Mouse (Mus musculus) c-Kit-positive CD71-positive TER-119-negative erythroid progenitor cells, embryonic 14.5 days (primary cell): ENCODE measurements around the gene Rslcan18.
"Not testable (repeated sequence)": the region's sequence is repeated elsewhere in the genome, so short reads cannot be mapped to it uniquely, and the experiment has no call there.

ENCODE experiments used
- DNase-seq: peaks from one replicate; pipeline ENCODE4 v3.0.0-alpha.2; 2013; ENCODE audit warnings: low read depth

Rslcan18 gene

DNA sequence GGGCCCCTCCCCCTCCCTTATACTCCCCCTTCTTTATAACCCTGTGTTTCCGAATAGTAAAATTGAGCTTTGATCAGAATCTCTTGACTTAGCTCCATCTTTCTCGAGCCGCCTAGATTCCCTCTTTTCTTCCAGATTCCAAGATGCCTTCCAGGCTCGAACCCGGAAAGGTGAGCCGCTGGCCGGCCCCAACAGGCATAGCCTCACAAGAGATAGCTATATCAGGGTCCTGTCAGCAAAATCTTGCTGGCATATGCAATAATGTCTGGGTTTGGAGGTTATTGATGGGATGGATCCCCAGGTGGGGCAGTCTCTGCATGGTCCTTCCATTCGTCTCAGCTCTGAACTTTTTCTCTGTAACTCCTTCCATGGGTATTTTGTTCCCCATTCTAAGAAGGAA is at the start of gene Rslcan18:
Gene Rslcan18, minus strand, starts transcription at position 101 of the 400 bp plus-strand sequence.
- DNase-seq = not testable (repeated sequence)

DNA sequence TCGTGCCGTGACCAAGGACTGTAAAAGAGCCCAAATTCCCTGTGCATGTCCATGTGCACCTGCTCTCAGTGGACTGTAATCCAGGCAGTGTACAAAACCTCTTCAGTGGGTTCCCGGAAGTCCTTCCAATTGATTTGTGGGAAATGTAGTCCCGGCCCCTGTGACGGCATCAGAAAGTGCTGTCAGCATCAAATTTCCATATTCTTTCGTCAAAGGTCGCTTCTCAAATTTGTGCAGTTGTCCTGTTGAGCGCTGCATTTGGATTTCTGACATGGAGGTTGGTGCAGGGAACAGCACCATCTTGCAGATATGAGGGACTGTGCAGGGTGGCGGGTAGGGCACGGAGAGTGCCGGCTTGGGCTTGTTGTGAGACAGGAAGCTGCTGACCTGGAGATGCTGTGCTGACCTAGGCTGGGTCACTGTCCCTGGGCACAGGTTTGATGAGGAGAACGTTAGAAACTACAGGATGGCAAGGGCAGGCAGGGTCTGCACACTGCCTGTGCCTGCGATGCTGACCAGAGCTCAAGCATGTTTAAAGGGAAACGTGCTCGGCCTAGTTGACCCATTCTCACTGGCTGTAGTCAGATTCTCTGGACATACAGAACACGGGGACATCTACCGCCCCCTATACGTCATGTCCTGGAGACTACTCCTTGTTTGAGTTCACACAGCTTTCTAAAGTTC is 12.1 kb upstream of the Rslcan18 start:
- peak; percentile 66 for DNase-seq

DNA sequence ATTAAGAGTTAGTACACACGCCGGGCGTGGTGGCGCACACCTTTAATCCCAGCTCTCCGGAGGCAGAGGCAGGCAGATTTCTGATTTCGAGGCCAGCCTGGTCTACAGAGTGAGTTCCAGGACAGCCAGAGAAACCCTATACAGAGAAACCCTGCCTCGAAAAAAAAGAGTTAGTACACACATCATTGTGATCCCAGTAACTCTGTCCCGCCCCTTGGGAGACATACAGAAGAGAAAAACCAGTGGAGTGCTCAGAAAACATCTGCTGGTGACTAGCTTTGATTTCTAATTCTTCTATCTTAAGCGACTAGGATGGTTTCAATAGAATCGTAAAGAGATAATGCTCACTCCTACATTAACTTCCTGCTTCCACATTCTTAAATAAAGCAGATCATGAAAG is 11.4 kb upstream of the Rslcan18 start:
- DNase-seq = not testable (repeated sequence)

DNA sequence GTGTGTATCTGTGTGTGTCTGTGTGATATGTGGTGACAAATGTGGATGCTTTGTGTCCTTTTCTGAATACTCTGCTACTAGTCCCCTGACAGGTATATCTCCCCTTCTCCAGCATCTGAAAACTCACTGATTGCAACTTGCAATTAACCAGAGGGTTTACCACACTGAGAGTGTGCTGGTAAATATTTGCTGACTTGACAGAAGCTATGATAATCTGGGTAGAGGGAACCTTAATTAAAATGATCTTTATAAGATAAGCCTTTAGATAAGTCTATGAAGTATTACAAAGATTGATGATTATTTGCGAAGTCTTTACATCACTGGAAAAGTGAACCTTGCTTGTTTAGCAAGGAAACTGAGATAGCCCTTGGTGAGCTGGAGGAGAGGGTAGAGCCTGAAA is 8.4 kb upstream of the Rslcan18 start:
- DNase-seq = no peak

DNA sequence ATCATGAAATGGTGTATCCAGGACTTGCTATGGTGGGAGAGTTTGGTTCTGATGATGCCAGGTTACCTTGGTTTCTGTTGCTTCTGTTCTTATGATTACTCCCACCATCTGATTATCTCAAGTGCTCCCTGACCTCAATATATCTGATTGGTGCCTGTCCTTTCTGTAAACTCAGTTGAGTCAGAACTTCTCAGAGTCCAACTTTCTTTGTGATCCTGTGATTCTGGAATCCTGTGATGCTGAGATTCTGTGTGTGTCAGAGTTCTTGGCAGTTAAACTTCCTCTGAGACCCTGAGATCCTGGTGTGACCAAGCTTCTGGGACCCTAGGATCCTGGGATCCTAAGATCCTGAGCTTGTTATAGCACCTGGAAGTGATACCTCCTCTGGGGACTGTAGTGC is 5.3 kb upstream of the Rslcan18 start, which contains the start of gene Zfp759:
Gene Zfp759, plus strand, starts transcription at position 301 of the 400 bp plus-strand sequence.
- DNase-seq = not testable (repeated sequence)

DNA sequence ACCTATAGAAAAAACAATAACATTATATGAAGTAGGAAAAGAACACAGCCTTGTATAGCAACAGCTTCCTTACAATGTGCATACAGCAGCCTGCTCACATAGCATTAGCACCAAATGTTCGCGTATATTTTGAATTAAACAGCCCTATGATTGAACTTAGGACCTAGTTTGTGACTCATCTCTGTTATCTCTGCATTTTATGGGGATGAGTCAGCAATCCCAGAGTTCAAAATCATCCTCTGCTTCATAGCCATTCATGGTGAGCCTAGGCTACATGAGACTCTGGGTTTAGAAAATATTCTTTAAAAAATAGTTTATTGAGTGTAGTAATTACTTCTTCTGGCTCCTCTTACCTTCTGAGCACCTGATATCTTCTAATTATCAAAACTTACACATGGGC is 2.8 kb downstream of the Rslcan18 start:
- DNase-seq = no peak

DNA sequence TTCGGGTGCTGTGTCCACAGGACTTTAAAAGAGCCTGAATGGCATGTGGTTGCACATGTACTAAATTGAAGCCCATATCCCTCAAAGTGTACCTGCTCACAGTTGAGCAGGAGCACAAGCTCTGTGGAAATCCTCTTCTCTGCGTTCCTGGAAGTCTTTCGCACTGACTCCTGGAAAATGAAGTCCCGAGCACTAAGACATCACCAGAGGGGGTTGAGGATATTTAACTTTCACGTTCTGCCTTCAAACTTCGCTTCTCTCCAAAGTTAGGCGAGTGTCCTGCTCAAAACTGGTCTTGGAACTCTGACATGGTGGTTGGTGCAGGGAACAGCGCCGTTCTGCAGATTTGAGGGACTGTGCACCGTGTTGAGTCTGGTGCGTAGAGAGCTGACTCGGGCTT is 4.0 kb downstream of the Rslcan18 start:
- DNase-seq = no peak

DNA sequence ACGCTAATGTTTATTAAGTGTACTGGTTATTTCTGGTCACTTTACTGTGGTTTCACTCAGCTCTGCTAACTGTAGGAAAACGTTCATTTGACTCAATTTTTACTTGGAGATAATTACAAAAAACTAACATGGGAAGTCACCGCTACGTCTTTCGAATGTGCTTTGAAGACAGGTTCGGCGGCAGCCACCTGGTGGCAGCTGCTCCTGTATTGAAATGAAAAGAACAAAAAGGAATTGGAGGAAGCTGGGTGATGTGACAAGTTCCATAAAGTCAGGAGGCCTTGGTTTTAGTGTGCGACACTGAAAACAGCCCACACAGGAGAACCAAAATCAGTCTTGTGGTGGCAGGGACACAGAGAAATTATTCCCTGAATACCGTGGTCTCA is 7.2 kb downstream of the Rslcan18 start:
- DNase-seq = no peak

DNA sequence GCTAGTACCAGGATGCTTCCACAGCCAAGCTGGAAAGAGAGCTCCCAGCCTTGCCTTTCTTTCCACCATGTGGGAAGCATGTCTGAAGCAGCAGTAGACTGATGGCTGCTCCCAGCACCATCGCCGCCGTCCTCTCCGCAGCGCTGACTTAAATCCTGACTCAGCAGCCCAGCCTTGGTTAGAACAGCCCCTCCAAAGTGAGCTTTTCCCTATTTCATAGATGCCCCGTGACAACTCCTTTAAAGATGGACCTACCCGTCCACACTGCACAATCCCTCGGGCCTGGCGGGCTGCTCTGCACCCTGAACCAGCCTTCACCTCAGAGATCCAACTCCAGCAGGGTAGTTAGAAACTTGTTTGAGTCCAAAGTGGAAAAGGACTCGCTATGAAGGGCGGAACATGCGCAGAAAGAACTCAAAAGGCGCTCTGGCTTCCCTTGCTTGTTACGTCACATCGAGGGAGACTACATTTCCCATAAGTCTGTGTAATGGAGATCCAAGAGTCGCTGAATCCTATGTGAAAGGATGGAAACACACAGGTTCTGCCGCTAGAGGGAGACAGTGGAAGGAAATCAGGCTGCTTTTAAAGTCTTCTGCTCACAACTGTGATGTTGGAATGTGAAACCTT is 7.8 kb downstream of the Rslcan18 start, which contains the start of gene Gm28557:
Gene Gm28557, minus strand, starts transcription at position 411 of the 627 bp plus-strand sequence.
- peak; percentile 97 for DNase-seq

DNA sequence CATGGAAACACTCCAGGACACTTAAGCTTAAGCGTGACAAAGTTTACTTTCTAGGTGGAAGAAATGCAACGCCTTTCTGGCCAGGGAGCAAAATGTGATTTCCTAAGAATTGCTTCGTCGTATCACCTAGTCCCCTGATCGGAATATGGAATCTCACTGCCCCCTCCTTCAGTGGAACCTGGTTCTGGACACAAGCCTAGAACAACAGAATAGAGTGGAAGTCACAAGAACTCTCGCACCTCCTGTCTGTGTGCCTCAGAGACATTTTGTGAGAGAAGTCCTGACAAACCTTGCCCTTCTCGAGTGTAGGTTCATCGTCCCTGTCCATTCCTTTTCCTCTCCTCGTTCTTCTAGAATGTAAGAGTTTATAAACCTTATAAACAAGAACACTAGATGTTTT is 8.4 kb downstream of the Rslcan18 start:
- DNase-seq = no peak

DNA sequence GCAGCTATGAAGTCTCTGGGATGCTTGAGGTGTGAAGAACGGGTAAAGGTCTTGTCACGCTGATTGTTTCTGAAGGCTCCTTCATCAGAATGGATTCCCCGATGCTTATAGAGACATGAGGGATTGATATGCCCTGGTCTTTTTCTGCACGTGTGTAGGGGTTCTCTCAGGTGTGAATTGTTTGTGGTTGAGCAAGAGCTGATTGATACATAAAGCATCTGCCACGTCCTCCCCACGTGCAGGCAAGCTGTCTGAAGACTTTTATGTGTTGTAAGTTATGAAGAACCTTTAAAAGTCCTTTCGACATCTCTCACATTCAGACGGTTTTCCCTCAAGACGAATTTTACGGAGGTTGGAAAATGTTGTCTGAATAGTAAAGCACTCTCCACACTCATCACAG is 18.2 kb downstream of the Rslcan18 start, which contains the start of gene Zfp708:
Gene Zfp708, minus strand, starts transcription at position 101 of the 400 bp plus-strand sequence.
- no peak for DNase-seq

DNA sequence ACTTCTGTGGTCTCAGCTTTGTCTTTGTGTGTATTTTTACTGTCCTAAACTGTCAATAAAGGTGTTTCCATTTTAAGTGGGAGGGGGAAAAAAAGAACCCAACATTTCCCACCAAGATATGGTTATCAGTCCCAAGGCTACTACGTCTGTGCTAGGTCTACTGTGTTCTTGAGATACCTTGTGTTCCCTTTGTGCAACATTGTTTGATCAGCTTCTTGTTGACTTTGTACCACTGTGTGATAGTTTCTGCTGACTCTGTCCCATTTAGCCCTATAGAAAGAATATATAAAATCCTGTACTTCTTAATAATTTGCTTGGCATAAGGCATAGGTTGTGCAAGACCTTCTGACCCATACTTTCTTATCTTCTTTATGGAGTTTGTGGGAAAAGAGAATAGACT is 25.9 kb downstream of the Rslcan18 start:
- no peak for DNase-seq

DNA sequence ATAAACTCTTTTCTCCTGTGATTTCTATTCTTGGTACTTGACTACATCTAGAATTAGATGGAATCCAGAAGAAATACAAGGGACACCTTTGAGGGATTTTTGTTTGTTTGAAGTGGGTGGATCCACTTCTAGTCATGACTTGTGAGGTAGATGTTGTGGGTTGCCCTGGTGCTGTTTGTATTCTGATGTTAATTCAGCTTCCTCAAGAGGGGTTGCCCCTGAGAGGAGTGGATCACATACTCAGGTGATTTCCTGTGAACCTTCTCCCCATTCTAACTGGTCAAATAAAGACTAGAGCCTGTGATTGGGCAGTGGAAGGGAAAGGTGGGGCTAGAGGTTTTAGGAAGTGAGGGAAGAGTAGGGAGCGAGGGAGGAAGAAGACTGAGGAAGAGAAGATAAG is 34.1 kb downstream of the Rslcan18 start:
- DNase-seq = no peak

DNA sequence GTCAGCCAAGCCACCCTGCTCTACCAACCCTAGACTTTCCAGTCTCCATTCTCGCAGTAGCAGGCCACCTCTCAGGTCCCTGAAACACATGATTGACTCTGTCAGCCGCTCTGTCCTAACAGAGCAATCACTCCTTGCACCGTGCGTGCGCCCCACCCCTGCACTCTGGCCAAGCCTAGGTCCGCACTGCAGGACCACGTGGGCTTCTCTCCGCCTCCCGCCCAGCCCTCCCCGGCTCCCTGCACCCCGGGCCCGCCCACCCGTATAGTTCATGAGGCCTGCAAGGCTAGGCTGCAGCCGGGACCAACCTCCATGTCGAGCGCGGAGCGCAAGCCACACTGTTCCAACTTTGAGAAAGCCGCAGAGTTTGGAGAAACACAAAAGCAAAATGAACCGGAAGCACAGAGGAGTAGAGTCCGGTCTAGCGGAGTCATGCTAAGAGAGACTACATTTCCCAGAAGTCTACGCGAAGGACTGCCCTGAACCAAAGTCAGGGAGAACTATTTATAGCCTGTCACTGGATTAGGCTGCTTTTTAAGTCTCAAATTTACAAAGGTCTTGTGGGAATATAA is 34.8 kb downstream of the Rslcan18 start:
- peak; percentile 53 for DNase-seq

DNA sequence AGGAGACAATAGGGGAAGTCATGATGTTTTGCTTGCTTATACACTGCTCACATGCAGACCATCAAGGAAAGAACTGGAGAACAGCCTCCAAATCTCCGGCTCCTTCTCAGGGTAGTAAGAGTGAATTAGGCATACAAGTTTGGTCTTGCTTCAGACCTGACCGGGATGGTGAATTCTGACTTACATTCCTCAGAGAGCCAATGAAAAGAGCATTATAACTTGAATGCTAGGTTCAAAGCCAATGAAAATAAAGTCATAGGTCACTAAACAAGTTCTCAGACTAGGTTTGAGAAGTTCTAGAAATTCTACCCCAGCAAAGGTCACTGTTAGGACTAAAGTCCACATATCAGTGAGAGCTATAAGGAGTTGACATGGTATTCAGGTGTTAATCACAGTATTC is 38.8 kb downstream of the Rslcan18 start:
- no peak for DNase-seq

DNA sequence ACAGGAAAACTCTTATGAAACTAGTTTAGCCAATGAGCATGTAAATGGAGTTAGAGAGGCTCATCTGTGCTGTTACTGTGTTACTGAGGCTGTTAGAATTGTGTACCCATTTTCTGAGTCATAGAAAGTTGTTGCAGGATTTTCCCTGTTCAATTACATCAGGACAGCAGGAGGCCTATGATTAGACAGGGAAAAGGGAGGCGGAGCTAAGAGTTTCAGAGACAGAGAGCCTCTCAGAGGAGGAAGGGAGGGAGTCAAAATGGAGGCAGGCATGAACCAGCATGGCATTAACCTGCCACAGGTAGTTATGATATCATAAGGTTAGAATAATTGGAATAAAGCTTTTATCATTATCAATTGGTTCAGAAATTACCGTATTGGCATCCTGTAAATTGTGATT is 43.3 kb downstream of the Rslcan18 start:
- DNase-seq = no peak

DNA sequence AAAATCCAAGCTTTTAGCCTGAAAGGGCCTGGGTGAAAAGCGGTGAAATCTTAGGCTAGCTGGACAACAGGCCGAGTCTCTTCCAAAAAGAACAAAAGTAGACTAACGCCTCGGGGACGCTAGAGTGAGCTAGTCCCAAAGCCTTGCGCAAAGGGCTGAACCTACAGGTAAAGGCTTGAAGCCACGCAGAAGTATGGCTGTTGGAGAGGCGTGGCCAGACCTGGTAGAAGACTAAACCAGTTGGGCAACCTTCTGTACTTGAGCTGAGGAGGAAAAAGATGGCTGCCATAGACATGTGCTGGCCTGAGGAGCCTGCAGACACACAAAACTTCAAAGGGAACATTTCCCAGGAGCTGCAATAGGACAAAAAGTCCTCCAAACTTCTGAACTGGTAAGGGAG is 50.7 kb downstream of the Rslcan18 start:
- DNase-seq = no peak

DNA sequence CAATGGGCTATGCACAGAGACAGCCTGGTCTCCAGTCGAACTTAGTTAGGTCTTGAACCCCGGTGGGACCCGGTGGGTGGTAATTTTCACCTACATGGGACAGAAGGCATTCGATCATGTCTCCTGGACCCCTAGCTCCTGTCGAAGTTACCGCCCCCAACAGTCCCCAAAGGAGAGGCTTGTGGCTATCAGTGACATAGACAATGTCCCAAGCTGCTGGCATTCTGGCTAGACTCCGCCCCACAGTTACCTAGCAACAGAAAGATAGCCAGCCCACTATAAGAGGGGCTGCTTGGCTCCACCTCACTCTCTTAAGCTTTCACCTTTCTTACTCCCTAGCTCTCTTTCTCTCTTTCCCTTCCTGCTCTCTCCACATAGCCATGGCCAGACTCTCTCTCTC is 53.6 kb downstream of the Rslcan18 start:
- DNase-seq = no peak

DNA sequence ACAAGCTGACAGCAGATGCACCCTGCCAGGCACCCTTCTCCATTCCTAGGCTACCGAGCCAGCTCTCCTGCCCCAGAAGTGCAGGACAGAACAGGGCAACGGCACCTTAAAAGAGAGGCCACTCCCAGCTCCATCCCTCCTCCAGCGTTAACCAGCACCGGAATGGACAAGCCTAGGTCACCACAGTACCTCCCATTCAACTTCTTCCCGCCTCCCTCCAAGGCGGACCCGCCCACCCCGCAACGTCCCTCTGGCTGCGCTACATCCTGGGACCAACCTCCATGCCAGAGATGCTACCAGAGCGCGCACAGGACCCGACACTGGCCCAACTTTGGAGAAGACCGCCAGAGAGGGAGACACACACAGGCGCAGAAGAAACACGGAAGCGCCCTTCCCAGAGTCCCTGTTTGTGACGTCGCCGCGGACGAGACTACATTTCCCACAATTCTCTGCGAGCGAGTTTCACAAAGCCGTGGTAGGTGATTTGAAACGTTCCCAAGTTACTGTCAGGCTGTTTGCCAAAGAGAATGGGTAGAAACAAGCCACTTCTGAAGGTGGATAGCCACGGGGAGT is 55.2 kb downstream of the Rslcan18 start, which contains the start of gene Zfp712:
Gene Zfp712, minus strand, starts transcription at position 385 of the 573 bp plus-strand sequence.
- DNase-seq = peak; percentile 92

DNA sequence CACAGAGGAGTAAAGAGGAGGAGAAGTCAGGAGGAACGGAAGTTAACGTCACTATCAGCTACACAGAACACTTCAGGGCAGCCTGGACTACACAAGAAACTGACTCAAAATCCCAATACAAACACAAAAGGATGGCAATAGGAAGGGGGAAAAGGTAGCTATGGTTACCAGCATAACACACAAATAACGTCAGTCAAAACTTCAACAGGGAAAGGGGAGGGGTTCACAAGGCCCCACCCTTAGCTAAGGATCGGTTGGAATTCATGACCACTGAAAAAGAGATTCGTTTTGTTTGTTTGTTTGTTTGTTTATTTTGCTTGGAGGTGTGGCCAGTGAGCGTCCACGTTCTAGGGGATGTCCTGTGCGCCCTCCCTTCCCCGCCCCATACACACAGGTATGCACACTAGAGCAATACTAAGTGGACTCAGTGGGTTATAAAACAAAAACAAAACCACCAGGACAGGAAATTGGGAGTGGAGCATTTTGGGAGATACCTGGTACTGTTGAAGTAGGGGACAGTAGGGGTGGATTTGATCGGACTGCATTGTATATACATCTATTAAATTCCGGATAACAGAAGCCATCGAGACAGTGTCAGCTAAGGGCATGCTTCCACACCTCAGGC is 55.8 kb downstream of the Rslcan18 start:
- DNase-seq = no peak
